Mouse (Mus musculus) layer of hippocampus, adult 2 months (tissue): Measurements from ENCODE around the gene Gna11. TPM values are rescaled to one million over a fixed set of nuclear protein-coding genes. Genes with fewer than 3 reads are reported as not detected.

Experiments used
- DNase-seq, 2 experiments: peaks; one replicate each; pipeline ENCODE4 v3.0.0; 2022; ENCODE audit warnings: low spot score in 2 of 2
- H3K27ac ChIP-seq: fragments of 200-600 bp; 2 replicates; pipeline ENCODE4 v1.8.1; 2022
- H3K4me3 ChIP-seq: fragments of 200-600 bp; 2 replicates; pipeline ENCODE4 v1.8.1; 2022; ENCODE audit warnings: mild to moderate bottlenecking
- CTCF ChIP-seq: fragments of 200-600 bp; conservative IDR thresholded peaks from 2 replicates; pipeline ENCODE4 v1.8.1; 2022; ENCODE audit warnings: antibody characterized with exemption, mild to moderate bottlenecking, moderate library complexity
- total RNA-seq, 2 experiments: library from RNA; stranded (reverse); gene quantifications; 2 replicates each; pipeline ENCODE4 v1.2.3; 2021

Gna11 gene
- total RNA-seq, 2 experiments from 2014 or later, result 118 to 123 TPM

DNA sequence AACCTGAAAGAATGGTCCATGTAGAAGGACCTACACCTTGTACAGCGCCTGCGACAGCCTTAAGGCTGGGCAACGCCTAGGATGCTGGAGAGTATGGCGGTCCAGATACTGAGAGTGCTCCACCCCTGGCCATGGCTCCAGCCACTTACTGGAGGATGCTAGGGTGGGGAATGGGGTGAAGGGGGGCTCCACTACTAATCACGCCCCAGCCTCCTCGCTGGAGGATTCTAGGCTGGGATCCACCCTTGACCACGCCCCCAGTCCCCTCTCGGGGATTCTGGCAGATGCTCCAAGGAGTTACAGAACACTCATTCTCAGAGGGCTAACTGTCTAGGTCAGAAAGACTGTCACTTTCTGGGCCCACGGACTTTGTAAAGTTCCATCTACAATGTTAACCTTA lies 28.0 kb upstream of the Gna11 start:
- no peak overlapping the region for H3K4me3 ChIP-seq
- DNase-seq, result no peak
- TF ChIP-seq CTCF, result no peak
- H3K27ac ChIP-seq, result no peak overlapping the region

DNA sequence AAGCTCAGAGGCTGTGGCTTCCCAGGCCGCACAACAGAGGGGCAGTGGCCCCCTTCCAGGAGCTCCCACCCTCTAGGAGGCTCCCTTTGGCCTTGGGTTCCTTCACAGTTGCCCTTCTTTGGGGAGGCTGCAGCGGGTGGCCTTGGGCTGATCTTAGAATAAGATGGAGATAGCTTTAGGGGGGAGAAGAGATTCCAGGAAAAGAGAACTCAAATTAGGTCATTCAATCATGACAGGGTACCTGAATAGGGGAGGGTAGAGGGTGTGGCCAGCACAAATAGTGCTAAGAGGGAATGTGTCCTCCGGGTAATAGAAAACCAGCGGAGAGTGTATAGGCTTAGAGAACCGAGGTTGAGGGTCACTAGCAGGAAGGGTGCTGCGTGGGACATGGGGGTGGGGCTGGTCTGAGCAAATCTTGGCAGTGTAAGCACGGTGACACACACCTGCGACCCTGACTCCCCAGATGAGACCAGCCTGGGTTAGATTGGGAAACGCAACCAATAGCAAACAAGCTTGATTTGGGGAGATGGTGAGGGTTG lies 27.2 kb upstream of the Gna11 start:
- no peak for TF ChIP-seq CTCF
- H3K27ac ChIP-seq, result no peak overlapping the region
- H3K4me3 ChIP-seq, result peak overlapping the region; percentile 71; the same call in 1 of the 2 replicates
- no peak for DNase-seq

DNA sequence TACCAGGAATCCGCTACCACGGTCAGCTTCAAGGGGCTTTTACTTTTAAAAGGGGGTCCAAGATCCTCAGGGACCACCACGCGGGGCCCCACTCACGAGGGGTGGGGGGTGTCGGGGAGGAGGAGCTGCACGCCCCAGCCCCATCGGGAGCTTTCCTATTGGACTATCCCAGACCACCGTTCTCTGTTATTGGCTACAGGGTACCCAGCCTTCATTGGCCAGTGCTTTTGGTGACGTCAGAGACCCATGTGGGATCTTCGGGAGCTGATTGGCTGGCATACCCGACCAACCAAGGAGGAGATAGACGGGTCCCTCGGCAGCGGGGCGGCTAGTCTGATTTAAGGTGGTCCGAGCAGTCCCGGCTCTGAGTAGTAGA lies 26.5 kb upstream of the Gna11 start:
- peak overlapping the region; percentile 93 for H3K27ac ChIP-seq
- no peak for TF ChIP-seq CTCF
- H3K4me3 ChIP-seq, result peak overlapping the region; percentile 71
- DNase-seq, result peak; percentile 99 to 100

DNA sequence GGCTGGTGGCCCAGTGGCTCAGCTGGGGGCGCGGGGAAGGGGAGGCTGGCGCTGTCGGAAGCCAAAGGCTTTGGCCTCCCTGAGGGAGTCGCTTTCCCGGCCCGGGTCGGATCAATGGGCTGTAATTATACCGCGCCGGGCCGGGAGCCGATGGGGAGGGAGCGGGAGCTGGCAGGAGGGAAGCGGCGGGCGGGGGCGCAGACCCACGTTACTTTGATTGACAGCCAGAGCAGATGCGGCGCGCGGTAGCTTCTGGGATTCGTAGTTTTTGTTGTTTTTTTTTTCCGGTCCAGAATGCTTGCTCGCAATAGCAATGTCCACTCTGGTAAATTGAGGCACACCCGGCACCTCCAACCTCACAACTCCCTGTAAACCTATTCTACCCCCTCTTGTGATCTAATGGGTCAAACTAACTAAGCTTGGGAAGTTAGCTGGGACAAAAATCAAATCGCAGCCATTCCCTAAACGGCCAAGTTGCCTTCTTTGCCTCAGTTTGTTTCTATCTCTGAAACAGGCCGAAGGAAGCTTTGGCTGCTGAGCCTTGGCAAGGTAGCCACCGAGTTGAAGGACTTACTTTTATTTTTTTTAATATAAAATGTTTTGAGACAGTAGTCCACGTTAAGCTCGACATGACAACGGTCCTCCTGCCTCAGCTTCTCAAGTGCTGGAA lies 26.0 kb upstream of the Gna11 start:
- Histone ChIP-seq H3K4me3 (peak overlapping the region; percentile 71), H3K27ac (peak overlapping the region; percentile 93)
- no peak; the same call in 1 of the 2 replicates for TF ChIP-seq CTCF
- peak; percentile 94 to 95 for DNase-seq

DNA sequence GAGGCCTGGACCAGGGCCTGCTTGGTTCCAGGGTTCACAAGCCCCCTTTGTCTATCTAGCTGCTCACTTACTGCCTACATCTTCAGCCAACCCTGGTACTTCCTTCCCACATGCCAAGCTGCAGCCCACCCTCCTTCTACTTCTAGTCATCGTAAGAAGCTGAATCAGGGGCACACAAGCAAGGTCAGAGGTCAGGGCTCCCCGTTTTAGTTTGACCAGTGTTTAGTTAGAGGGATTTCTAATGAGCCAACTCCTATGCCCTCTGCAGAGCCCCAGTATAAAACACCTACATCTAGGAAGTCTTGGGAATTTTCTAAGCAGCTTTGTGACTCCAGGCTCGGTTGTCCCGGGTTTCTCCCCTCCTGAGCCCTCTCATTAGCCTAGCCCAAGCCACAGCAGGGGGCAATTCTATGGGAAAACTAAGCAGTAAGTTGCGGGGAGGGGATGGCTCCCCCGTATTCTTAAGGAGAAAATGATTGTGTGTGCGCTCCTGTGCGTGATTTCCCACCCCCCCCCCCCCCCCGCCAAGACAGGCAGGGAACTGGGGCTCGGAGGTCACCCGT lies 25.3 kb upstream of the Gna11 start:
- Histone ChIP-seq H3K4me3 (peak overlapping the region; percentile 71), H3K27ac (peak overlapping the region; percentile 93; the same call in 1 of the 2 replicates)
- no peak for DNase-seq

DNA sequence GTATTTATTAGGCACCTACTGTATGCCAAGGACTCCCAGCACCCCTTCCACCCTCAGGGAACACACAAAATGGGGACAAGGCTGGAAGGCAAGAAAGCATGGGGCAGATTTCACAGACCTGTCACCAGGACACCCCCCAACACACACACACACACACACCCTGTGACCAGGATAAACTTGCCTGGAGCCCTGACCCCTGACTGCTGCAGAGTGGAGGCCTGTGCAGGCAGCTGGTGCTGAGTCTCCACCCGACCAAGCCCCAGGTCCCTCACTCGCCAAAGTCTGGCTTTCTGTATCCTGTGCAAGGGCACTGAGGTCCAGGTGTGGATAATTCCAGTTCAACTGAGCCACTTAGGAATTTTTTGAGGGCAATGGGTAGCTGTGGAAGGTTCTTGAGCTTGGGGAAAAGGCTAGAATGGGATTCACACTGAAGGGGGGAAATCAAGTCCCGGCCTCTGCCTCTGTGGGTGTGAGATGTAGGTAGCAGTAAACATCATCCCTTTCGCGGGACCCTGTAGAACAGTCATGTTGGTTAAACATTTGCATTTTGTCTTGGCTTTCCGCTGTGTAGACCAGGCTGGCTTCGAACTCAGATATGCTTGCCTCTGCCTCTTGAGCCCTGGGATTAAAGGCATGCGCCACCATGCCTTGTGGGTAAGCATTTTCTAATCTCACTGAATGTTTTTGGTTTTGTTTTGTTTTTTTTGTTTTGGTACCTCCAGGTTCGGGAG lies 24.7 kb upstream of the Gna11 start:
- no peak overlapping the region for H3K27ac ChIP-seq
- TF ChIP-seq CTCF, result no peak
- no peak overlapping the region for H3K4me3 ChIP-seq
- no peak for DNase-seq

More for the DNA sequence above, 25.3 kb upstream of the Gna11 start:
- no peak for TF ChIP-seq CTCF

DNA sequence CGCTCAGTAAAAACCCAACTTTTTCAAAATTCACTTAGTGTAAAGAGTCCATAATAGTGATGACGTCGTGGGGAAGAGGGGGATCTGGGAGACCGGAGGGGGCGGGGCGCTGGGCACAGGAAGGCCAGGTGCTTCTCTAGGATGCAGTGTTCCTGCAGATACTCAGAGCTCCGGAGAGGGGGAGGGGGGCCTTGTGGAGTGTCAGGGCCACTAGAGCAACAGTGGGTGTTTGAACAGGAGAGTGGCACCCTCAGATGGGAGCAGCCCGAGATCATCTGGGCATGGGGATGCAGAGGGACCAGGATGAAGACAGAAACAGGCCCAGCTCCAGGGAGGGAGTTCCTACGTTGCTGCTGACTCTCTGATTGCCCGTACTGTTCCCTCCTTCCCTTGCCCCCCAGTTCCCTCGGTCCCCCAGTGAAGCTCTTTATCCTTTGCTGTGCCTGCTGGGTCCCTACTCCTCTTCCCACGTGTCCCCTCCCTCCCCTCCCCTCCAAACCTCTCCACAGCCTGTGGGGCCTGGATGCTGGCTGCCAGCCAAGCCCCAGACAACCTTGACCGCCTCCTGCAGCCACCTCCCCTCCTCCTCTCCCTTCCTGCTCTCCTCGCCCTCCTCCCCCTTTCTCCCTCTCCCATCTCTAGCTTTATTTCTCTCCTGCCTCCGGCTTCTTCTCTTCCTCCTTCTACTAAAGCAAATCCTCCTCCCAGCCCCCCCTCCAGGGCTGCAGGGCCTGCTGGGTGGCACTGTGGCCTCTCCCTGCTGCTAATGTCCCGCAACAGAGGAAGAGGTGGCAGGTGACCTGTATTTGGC lies 23.6 kb upstream of the Gna11 start:
- no peak overlapping the region for H3K27ac ChIP-seq
- TF ChIP-seq CTCF, result no peak
- no peak for DNase-seq

DNA sequence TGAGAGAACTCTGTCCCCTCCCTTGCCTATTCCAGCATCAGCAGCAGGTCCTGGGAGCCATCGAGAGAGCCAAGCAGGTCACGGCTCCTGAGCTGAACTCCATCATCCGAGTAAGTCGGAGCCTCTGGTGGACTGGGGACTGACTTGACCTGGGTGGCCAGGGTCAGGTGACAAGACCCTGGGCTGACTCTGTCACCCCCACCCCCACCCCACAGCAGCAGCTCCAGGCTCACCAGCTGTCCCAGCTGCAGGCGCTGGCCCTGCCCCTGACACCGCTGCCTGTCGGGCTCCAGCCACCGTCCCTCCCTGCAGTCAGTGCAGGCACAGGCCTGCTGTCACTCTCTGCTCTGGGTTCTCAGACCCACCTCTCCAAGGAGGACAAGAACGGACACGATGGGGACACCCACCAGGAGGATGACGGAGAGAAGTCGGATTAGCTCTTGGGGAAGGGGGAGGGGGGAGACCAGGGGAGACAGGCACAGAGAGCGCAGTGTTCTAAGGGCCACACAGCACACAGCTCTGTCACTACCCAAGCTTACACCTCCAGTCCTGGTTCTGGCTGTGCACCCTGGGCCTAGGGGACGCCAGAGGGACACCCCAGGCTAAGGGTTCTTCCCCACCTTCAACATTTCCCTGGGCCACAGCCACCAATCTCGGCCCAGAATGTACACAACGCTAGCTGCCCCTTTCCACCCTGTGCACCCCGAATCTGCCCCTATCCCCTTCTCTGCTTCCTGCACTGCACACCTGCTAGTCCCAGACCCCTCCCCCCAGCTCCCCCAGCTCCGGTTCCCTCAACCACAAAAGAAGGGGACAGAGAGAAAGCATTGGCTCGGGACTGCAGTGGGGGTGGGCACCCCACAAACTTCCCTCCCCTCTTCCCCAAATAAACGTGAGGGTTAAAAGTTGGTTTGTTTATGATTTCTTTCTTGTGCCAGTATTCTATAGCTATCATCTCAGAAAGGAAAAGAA lies 20.6 kb upstream of the Gna11 start:
- H3K4me3 ChIP-seq, result no peak overlapping the region
- no peak for TF ChIP-seq CTCF
- DNase-seq, result no peak
- no peak overlapping the region for H3K27ac ChIP-seq

More for the DNA sequence above, 23.6 kb upstream of the Gna11 start:
- no peak overlapping the region for H3K4me3 ChIP-seq

DNA sequence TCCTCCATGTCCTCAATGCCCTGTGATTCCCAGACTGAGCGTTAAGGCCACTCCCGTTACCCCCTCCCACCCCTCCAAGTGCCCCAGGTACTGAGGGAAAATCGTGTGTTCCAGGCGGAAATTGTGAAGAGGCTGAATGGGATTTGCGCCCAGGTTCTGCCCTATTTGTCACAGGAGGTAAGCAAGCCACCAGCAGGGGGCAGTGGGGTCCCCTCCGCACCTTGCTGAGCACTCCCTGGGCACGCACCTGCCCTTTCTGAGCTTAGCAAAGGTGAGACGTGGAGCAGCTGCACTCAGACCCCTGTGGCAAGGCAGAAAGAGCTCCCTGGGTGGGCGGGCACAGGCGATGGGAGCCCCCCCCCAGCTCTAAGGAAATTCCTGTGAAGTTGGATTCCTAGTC lies 19.7 kb upstream of the Gna11 start:
- TF ChIP-seq CTCF, result peak; percentile 78
- peak in 1 of 2 experiments; percentile 66 for DNase-seq
- Histone ChIP-seq H3K27ac (peak overlapping the region; percentile 24; the same call in 1 of the 2 replicates), H3K4me3 (no peak overlapping the region)

DNA sequence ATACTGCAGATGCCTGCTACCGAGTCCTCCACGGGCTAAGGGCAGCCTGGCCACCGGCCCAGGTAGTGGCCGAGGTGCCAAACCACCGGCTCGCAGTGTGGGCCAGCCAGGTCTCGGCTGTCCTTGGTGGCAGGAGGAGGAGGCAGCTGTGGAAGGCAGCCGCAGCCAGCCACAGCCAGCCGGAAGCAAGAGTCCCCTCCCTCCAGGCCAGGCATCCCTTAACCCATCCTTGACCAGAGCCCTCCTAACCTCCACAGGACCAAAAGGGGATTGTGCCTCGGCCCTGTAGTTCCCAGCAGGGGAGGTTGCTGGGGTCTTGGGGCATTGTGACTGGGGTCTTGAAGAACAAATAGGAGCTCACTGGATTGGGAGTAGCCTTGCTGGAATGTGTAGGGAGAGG lies 19.2 kb upstream of the Gna11 start:
- TF ChIP-seq CTCF, result no peak
- no peak for DNase-seq
- H3K27ac ChIP-seq, result peak overlapping the region; percentile 24; the same call in 1 of the 2 replicates
- peak overlapping the region; percentile 24; the same call in 1 of the 2 replicates for H3K4me3 ChIP-seq

DNA sequence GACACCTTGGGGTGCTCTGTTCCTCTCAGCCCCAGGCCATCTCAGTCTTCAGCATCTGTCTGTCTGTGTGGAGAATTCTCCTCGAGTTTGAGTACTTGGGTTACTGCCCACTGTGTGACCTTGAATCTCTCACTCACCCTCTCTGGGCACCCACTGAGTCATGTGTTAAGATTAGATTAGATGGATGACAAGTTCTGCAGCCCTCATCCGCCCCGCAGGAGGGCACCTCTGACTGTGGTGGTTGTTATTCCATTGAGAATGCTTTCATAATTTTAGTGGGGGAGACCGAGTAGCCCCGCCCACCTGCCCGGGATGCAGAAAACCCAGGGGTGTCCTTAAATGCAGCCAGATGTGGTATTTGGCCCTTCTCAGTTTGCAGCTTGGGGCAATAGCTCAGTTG lies 18.5 kb upstream of the Gna11 start:
- no peak for DNase-seq
- Histone ChIP-seq H3K27ac (peak overlapping the region; percentile 24; the same call in 1 of the 2 replicates), H3K4me3 (no peak overlapping the region; the same call in 1 of the 2 replicates)
- TF ChIP-seq CTCF, result no peak
